Mouse (Mus musculus) spleen, adult 2 months (tissue): ENCODE data around the gene Btbd7.

Experiments
- CTCF ChIP-seq: fragments of 200-500 bp; IDR thresholded peaks from 2 replicates; pipeline ENCODE4 v1.5.1; 2011; ENCODE audit warnings: mild to moderate bottlenecking, inconsistent platforms; ENCODE audit not compliant: insufficient read depth, insufficient read length, insufficient replicate concordance; ENCODE audit errors: extremely low read depth
- POLR2A ChIP-seq: fragments of 200-500 bp; IDR thresholded peaks from 2 replicates; pipeline ENCODE4 v1.6.1; 2011; ENCODE audit warnings: low read depth, low read length, inconsistent platforms

DNA sequence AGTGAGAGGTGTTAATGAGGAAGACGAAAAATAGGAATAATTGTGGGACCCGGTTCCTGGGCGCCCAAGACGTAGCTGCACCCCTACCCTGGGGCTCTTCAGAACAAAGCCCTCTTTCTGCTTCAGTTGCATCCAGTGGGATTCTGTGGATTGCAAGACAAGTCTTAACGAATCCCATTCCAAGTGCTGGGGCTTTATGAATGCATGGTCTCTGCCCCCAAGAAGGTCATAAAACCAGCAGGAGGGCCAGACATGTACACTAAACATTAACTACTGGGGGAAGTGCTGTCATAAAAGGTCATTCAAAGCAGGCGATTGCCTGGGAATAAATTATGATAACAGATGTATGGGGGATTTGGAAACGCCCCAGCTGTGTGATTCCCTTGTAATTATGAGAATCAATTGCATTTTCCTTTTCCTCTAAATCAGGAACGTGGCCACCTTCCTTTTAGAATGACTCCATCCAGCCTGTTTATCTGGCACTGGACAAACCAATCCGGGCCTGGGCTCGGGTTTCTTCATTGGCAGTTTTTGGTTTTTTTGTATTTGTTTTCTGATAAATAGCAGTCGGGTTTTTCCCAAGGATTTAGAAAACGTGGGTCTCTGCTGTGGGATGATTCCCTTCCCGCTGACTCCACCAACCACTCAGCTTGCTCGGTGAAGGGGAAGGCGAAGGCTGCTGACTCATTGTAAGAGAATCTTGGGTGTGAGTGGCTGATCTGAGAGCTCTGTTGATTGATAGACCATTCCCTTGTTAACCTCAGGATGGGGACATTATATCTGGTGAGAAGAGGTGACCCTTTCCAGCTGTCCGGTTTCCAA, 147.3 kb downstream of the Btbd7 start:
- no peak for TF ChIP-seq CTCF
- no peak for TF ChIP-seq POLR2A
